Mouse (Mus musculus) heart, embryonic 10.5 days (tissue): ENCODE data around the gene Sass6. TPM values are rescaled to one million over a fixed set of nuclear protein-coding genes. Genes with fewer than 3 reads are reported as not detected.
A peak's percentile ranks its signal among the peaks of the same experiment; 100 is the strongest.
"Not testable (repeated sequence)": the region's sequence is repeated elsewhere in the genome, so short reads cannot be mapped to it uniquely, and the experiment has no call there.

Experiments
- DNase-seq: peaks from one replicate; pipeline ENCODE4 v3.0.0-alpha.2; 2017; ENCODE audit warnings: low spot score
- H3K27ac ChIP-seq: fragments of 300-500 bp; sonication (generic); 2 replicates; pipeline ENCODE4 v1.5.1; 2016; ENCODE audit warnings: mild to moderate bottlenecking
- H3K27me3 ChIP-seq: fragments of 300-500 bp; sonication (generic); 2 replicates; pipeline ENCODE4 v1.6.1; 2016; ENCODE audit warnings: mild to moderate bottlenecking; ENCODE audit not compliant: poor library complexity, insufficient read depth, severe bottlenecking
- H3K36me3 ChIP-seq: fragments of 300-500 bp; sonication (generic); 2 replicates; pipeline ENCODE4 v1.6.1; 2016; ENCODE audit warnings: mild to moderate bottlenecking, moderate library complexity
- H3K4me1 ChIP-seq: fragments of 300-500 bp; sonication (generic); 2 replicates; pipeline ENCODE4 v1.6.1; 2016; ENCODE audit warnings: mild to moderate bottlenecking
- H3K4me3 ChIP-seq: fragments of 300-500 bp; sonication (generic); 2 replicates; pipeline ENCODE4 v1.5.1; 2016; ENCODE audit warnings: mild to moderate bottlenecking, moderate library complexity
- H3K9me3 ChIP-seq: fragments of 300-500 bp; sonication (generic); 2 replicates; pipeline ENCODE4 v1.6.1; 2016; ENCODE audit warnings: mild to moderate bottlenecking, moderate library complexity
- WGBS: fragments of 180-500 bp; shearing (Covaris S2); methylation state at CpG from one replicate; pipeline ENCODE4 v1.1.7; 2016; 5-methylcytosine and 5-hydroxymethylcytosine counted together
- polyA plus RNA-seq: library from polyadenylated mRNA; unstranded; fragments of >200 nt; fragmentation: Nextera tagmentation; extraction: Ambion mirVana; gene quantifications from 2 replicates; pipeline ENCODE4 v1.2.1, GENCODE M21; 2016

Gene Sass6
- polyA plus RNA-seq, 1 experiment from 2014 or later = 21.7 TPM

GRCm38 (mm10) chr3:116637693-116638476 is 43.1 kb downstream of the Sass6 start:
- 83% methylated on average over 9 of the region's 9 CpGs for WGBS
- Histone ChIP-seq H3K27ac (no peak overlapping the region), H3K9me3 (no peaks in the 10 kb centered on the region), H3K4me1 (no peaks in the 10 kb centered on the region), H3K4me3 (no peak overlapping the region), H3K27me3 (no peaks in the 10 kb centered on the region), H3K36me3 (peaks cover 92% of the 10 kb centered on the region)
- no peak for DNase-seq

DNA sequence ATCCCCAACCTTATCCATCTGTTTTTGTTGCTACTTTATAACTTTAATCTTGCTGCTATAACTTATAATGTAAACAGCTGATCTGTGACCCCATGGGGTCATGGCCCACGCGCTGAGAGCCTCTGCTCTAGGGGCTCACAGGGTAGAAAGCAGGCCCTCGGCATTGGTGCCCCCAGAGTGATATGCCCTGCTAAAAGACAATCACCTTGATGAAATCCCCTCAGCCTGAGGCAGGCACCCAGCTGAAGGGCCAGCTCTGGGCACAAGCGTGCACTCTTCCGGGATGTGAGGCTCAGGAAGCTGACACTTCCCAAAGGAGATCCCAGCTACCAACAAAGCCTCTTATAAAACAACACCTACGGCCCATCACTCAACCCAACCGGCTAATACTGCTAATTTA is 43.8 kb downstream of the Sass6 start:
- no peaks in the 10 kb centered on the region for H3K27me3 ChIP-seq
- no peaks in the 10 kb centered on the region for H3K4me1 ChIP-seq
- H3K36me3 ChIP-seq = peaks cover 92% of the 10 kb centered on the region
- DNase-seq = no peak
- 93% methylated on average over 7 of the region's 7 CpGs for WGBS
- H3K9me3 ChIP-seq = no peaks in the 10 kb centered on the region
- H3K4me3 ChIP-seq = no peak overlapping the region
- H3K27ac ChIP-seq = no peak overlapping the region

DNA sequence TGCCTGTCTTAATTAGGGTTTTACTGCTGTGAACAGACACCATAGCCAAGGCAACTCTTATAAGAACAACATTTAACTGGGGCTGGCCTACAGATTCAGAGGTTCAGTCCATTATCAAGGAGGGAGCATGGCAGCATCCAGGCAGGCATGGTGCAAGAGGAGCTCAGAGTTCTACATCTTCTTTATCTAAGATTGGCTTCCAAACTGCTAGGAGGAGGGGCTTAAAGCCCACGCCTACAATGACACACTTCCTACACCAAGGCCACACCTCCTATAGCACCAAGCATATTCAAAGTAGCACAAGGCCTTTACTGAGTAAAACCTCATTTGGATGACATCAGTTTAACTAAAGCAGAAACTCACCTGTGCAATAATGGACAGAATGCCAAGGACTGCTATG is 45.2 kb downstream of the Sass6 start:
- Histone ChIP-seq H3K4me3 (no peak overlapping the region), H3K36me3 (peaks cover 90% of the 10 kb centered on the region), H3K9me3 (no peaks in the 10 kb centered on the region), H3K27me3 (no peaks in the 10 kb centered on the region), H3K4me1 (no peaks in the 10 kb centered on the region), H3K27ac (no peak overlapping the region)
- WGBS = 74% methylated on average over 1 of the region's 1 CpGs
- DNase-seq = no peak

DNA sequence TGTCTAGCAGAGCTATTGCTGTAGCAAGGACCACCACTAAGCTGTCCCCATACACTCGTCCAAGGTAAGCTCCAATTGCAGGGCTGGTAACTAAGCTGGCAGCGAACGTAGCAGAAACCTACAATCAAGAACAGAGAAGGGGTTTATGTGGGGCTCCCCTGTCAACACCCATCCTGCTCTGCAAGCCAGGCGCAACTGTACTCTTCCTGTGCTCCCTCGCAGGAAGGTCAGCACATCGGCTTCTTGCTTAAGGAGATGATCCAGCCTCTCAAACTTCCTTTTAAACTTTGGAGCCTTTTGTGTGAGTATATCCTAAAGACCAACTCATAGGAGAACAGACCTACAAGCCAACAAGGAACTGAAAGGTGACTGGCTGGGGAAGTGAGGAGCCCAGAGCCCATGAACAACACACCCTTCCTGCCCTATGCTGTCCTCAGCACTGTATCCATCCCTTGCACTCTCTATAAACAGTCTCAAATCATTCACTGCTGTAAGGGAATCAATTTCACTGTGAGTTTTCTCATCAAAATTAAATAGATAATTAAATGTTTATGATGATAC is 47.1 kb downstream of the Sass6 start:
- Histone ChIP-seq H3K36me3 (peaks cover 92% of the 10 kb centered on the region), H3K27me3 (no peaks in the 10 kb centered on the region), H3K9me3 (no peaks in the 10 kb centered on the region), H3K27ac (no peak overlapping the region), H3K4me1 (no peaks in the 10 kb centered on the region), H3K4me3 (no peak overlapping the region)
- WGBS = 90% methylated on average over 6 of the region's 6 CpGs
- DNase-seq = no peak

GRCm38 (mm10) chr3:116642373-116642772 is 47.6 kb downstream of the Sass6 start:
- no peak for DNase-seq
- H3K27me3 ChIP-seq = no peaks in the 10 kb centered on the region
- H3K4me1 ChIP-seq = no peaks in the 10 kb centered on the region
- H3K9me3 ChIP-seq = no peaks in the 10 kb centered on the region
- H3K4me3 ChIP-seq = no peak overlapping the region
- no peak overlapping the region for H3K27ac ChIP-seq
- H3K36me3 ChIP-seq = peaks cover 90% of the 10 kb centered on the region
- WGBS = 87% methylated on average over 2 of the region's 2 CpGs

GRCm38 (mm10) chr3:116646387-116646786 is 51.6 kb downstream of the Sass6 start:
- Histone ChIP-seq H3K4me3 (no peak overlapping the region), H3K4me1 (peaks cover 1% of the 10 kb centered on the region; the same call in 1 of the 2 replicates), H3K36me3 (peaks cover 75% of the 10 kb centered on the region), H3K27me3 (no peaks in the 10 kb centered on the region), H3K27ac (no peak overlapping the region), H3K9me3 (no peaks in the 10 kb centered on the region)
- no peak for DNase-seq
- WGBS = 96% methylated on average over 1 of the region's 1 CpGs

- H3K27ac ChIP-seq = no peak overlapping the region
- no peaks in the 10 kb centered on the region for H3K9me3 ChIP-seq
- H3K4me1 ChIP-seq = peaks cover 19% of the 10 kb centered on the region
- H3K27me3 ChIP-seq = no peaks in the 10 kb centered on the region
- DNase-seq = no peak
- WGBS = 93% methylated on average over 7 of the region's 7 CpGs
- peaks cover 55% of the 10 kb centered on the region for H3K36me3 ChIP-seq
- no peak overlapping the region for H3K4me3 ChIP-seq
Measured at GRCm38 (mm10) chr3:116648805-116649204, 54.0 kb downstream of the Sass6 start.

DNA sequence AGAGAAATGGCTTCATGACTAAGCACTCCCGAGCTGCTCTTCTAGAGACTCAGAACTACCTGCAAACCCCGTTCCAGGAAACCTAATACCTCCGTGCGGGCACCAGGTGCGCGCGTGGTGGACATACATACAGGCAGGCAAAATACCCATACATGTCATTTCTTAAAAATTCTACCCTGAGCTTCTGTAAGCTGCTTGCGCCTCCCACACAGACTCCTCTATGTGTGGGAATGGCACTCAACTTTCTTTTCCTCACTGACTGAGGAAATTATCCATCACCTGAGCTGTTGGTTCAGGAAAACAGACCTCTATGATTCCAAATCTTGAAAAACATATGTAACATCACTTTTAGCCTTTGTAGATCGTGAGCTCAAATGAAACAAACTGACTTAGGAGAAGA is 55.9 kb downstream of the Sass6 start:
- Histone ChIP-seq H3K4me3 (no peak overlapping the region), H3K4me1 (peaks cover 23% of the 10 kb centered on the region), H3K27ac (no peak overlapping the region), H3K9me3 (no peaks in the 10 kb centered on the region), H3K27me3 (no peaks in the 10 kb centered on the region), H3K36me3 (peaks cover 39% of the 10 kb centered on the region; the same call in 1 of the 2 replicates)
- no peak for DNase-seq
- 92% methylated on average over 9 of the region's 9 CpGs for WGBS

DNA sequence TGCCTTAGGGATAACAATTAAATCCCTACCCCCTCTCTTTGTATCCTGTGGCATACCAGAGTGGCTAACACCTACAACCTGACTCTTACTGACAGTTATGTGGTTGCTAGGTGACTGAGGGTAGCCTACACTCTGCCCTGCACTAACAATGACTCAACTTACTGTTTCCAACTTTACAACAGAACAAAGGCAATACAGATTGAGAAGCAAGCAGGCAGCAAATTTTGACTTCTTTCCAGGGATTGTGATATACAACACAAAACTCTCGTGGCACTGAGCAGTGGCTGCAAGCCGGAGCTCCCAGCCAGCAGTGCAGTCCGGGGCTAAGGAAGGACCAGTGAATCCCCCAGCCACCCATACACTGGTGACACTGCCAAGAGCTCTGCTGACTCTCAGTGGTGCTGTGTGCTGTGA is 57.3 kb downstream of the Sass6 start:
- DNase-seq = no peak
- no peaks in the 10 kb centered on the region for H3K9me3 ChIP-seq
- no peak overlapping the region for H3K4me3 ChIP-seq
- H3K36me3 ChIP-seq = peaks cover 26% of the 10 kb centered on the region; the same call in 1 of the 2 replicates
- peaks cover 32% of the 10 kb centered on the region for H3K4me1 ChIP-seq
- H3K27ac ChIP-seq = no peak overlapping the region
- H3K27me3 ChIP-seq = no peaks in the 10 kb centered on the region
- WGBS = 75% methylated on average over 3 of the region's 3 CpGs

- H3K4me1 ChIP-seq = peaks cover 41% of the 10 kb centered on the region
- no peak for DNase-seq
- H3K36me3 ChIP-seq = peaks cover 22% of the 10 kb centered on the region; the same call in 1 of the 2 replicates
- no peak overlapping the region for H3K4me3 ChIP-seq
- H3K27me3 ChIP-seq = no peaks in the 10 kb centered on the region
- 66% methylated on average over 5 of the region's 5 CpGs for WGBS
- H3K9me3 ChIP-seq = no peaks in the 10 kb centered on the region
- no peak overlapping the region for H3K27ac ChIP-seq
Measured at GRCm38 (mm10) chr3:116653278-116653945, 58.6 kb downstream of the Sass6 start.

GRCm38 (mm10) chr3:116654051-116654450 is 59.3 kb downstream of the Sass6 start:
- Histone ChIP-seq H3K4me1 (peaks cover 45% of the 10 kb centered on the region), H3K36me3 (peaks cover 19% of the 10 kb centered on the region; the same call in 1 of the 2 replicates)
- DNase-seq, H3K27ac ChIP-seq, H3K9me3 ChIP-seq, H3K27me3 ChIP-seq, H3K4me3 ChIP-seq: not testable (repeated sequence)
- WGBS = 91% methylated on average over 11 of the region's 11 CpGs

DNA sequence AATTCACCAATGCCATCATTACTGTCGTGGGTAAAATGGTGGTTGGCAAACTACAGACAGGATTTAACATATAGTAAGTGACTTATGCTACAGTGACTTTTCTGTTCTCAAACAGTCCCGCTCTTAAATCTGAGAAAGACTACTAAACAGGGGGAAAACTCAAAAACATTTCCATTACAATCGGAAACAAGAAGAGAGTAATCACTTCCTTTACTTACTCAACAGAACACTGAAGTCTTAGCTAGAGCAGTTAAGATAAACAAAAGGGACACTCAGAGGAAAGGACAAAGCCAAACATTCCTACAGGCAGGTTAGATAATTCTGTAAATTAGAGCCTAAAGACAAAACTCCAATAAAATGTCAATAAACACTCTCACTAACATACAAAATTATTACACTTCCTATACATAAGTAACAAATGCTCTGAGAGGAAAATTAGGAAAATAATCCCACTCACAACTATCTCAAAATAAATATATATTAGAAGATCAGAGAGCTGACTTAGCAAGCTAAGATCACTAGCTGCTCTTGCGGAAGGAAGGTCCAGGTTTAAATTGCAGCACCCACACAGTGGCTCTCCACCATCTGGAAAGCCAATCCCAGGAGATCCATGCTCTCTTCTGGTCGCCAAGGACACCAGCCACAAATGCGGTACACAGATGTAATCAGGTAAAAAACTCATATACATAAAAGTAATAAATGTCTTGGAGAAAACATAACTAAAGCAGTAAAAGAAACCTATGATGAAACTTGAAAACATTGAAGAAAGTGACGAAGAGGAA is 61.6 kb downstream of the Sass6 start:
- H3K27ac ChIP-seq = no peak overlapping the region
- peaks cover 54% of the 10 kb centered on the region for H3K4me1 ChIP-seq
- 78% methylated on average over 7 of the region's 7 CpGs for WGBS

More for the DNA sequence above, 61.6 kb downstream of the Sass6 start:
- H3K36me3 ChIP-seq = no peaks in the 10 kb centered on the region
- H3K9me3 ChIP-seq = no peaks in the 10 kb centered on the region
- DNase-seq = peak; percentile 33
- no peaks in the 10 kb centered on the region for H3K27me3 ChIP-seq
- H3K4me3 ChIP-seq = no peak overlapping the region
